Mouse (Mus musculus) thymus, postnatal 4 days (tissue): Measurements from ENCODE around the gene Dpp7.

ENCODE experiments used
- DNase-seq: peaks from one replicate; pipeline ENCODE4 v3.0.0; 2021

Dpp7 gene

GRCm38 (mm10) chr2:25365091-25365761 is 9.1 kb upstream of the Dpp7 start, which contains the start of gene Uap1l1:
Gene Uap1l1 (minus strand): TSS chr2:25365682.
- peak; percentile 69 for DNase-seq

GRCm38 (mm10) chr2:25364761-25365090 is 8.6 kb upstream of the Dpp7 start:
- no peak for DNase-seq

- no peak for DNase-seq
Observed at GRCm38 (mm10) chr2:25364313-25364712, 8.2 kb upstream of the Dpp7 start.

GRCm38 (mm10) chr2:25363478-25364178 is 7.5 kb upstream of the Dpp7 start:
- DNase-seq: no peak

GRCm38 (mm10) chr2:25359848-25360247 is 3.7 kb upstream of the Dpp7 start:
- DNase-seq: no peak

- DNase-seq: no peak
Observed at GRCm38 (mm10) chr2:25355419-25356066, 616 bp downstream of the Dpp7 start.

- no peak for DNase-seq
Observed at GRCm38 (mm10) chr2:25354211-25354610, 1.9 kb downstream of the Dpp7 start.

GRCm38 (mm10) chr2:25350701-25351100 is 5.5 kb downstream of the Dpp7 start:
- no peak for DNase-seq

GRCm38 (mm10) chr2:25349499-25349898 is 6.7 kb downstream of the Dpp7 start:
- DNase-seq: no peak

- DNase-seq: no peak
Observed at GRCm38 (mm10) chr2:25348162-25348561, 8.0 kb downstream of the Dpp7 start.

GRCm38 (mm10) chr2:25338303-25338702 is 17.9 kb downstream of the Dpp7 start:
- DNase-seq: no peak

- no peak for DNase-seq
Observed at GRCm38 (mm10) chr2:25333569-25333968, 22.6 kb downstream of the Dpp7 start.

GRCm38 (mm10) chr2:25332286-25333160 is 23.6 kb downstream of the Dpp7 start, which contains the start of gene Man1b1:
Gene Man1b1 (plus strand): TSS chr2:25332338.
- peak; percentile 100 for DNase-seq

- DNase-seq: no peak
Observed at GRCm38 (mm10) chr2:25331470-25331869, 24.7 kb downstream of the Dpp7 start.

- DNase-seq: peak; percentile 33
Observed at GRCm38 (mm10) chr2:25328440-25328839, 27.7 kb downstream of the Dpp7 start.

- DNase-seq: no peak
Observed at GRCm38 (mm10) chr2:25326036-25326435, 30.1 kb downstream of the Dpp7 start.

- no peak for DNase-seq
Observed at GRCm38 (mm10) chr2:25320084-25320483, 36.1 kb downstream of the Dpp7 start.

GRCm38 (mm10) chr2:25318971-25319773 is 37.0 kb downstream of the Dpp7 start, which contains the start of gene Grin1:
Gene Grin1 (minus strand): TSS chr2:25319187.
- DNase-seq: peak; percentile 88

GRCm38 (mm10) chr2:25318119-25318966 is 37.8 kb downstream of the Dpp7 start:
- DNase-seq: no peak

GRCm38 (mm10) chr2:25311491-25311891 is 44.7 kb downstream of the Dpp7 start:
- no peak for DNase-seq

GRCm38 (mm10) chr2:25310969-25311368 is 45.2 kb downstream of the Dpp7 start:
- no peak for DNase-seq
